Mouse (Mus musculus): Measurements from ENCODE around the gene Psmd13. TPM values are rescaled to one million over a fixed set of nuclear protein-coding genes. Genes with fewer than 3 reads are reported as not detected.

Gene Psmd13
- polyA plus RNA-seq (2015; fragmentation: Nextera tagmentation; extraction: Ambion mirVana), result 253 and 254 TPM in 2 replicates

- H3K27ac ChIP-seq (replicated peaks), result peak within 1 kb of the TSS; percentile 90
- H3K9ac ChIP-seq (replicated peaks), result peak within 1 kb of the TSS; percentile 72
- WGBS, result under 1% methylated on average over 59 of the region's 59 CpGs
- peak; percentile 96 for ATAC-seq (ENCODE audit: low FRiP score)
- peak within 1 kb of the TSS; percentile 75 for H3K4me3 ChIP-seq (replicated peaks)
- H3K27me3 ChIP-seq (replicated peaks), result no peaks in the 10 kb centered on the region
- peaks cover 26% of the 10 kb centered on the region for H3K4me1 ChIP-seq
- peaks cover 16% of the 10 kb centered on the region for H3K36me3 ChIP-seq
- H3K9me3 ChIP-seq (replicated peaks), result no peaks in the 10 kb centered on the region
- peak within 1 kb of the TSS; percentile 74 for H3K4me2 ChIP-seq
Measured at GRCm38 (mm10) chr7:140881696-140882468, at the start of gene Psmd13, which contains the start of gene Sirt3. Psmd13 (plus strand) TSS chr7:140881968. Sirt3 (minus strand) TSS chr7:140882309.

- H3K9ac ChIP-seq (replicated peaks), result no peak overlapping the region
- H3K4me1 ChIP-seq, result peaks cover 1% of the 10 kb centered on the region; the same call in 1 of the 2 replicates
- no peak overlapping the region for H3K4me2 ChIP-seq
- H3K27ac ChIP-seq (replicated peaks), result no peak overlapping the region
- no peak overlapping the region for H3K4me3 ChIP-seq (replicated peaks)
- no peaks in the 10 kb centered on the region for H3K9me3 ChIP-seq (replicated peaks)
- ATAC-seq (ENCODE audit: low FRiP score), result no peak
- H3K27me3 ChIP-seq (replicated peaks), result no peaks in the 10 kb centered on the region
- no peaks in the 10 kb centered on the region for H3K36me3 ChIP-seq
- WGBS, result 84% methylated on average over 4 of the region's 4 CpGs
Measured at GRCm38 (mm10) chr7:140833341-140833740, 48.4 kb upstream of the Psmd13 start.

- Histone ChIP-seq H3K9me3 (replicated peaks) (no peaks in the 10 kb centered on the region), H3K4me2 (no peak within 1 kb of the TSS), H3K27ac (replicated peaks) (no peak within 1 kb of the TSS), H3K27me3 (replicated peaks) (0 out of 2 replicates have a peak, but pooled peaks cover 2% of the 10 kb centered on the region), H3K9ac (replicated peaks) (no peak within 1 kb of the TSS), H3K36me3 (no peaks in the 10 kb centered on the region), H3K4me1 (no peaks in the 10 kb centered on the region), H3K4me3 (replicated peaks) (no peak within 1 kb of the TSS)
- ATAC-seq (ENCODE audit: low FRiP score), result no peak
- 51% methylated on average over 20 of the region's 20 CpGs for WGBS
Measured at GRCm38 (mm10) chr7:140834968-140835757, 46.6 kb upstream of the Psmd13 start, which contains the start of gene Urah. Urah (plus strand) TSS chr7:140835018.

- WGBS, result 83% methylated on average over 2 of the region's 2 CpGs
- no peaks in the 10 kb centered on the region for H3K36me3 ChIP-seq
- no peak for ATAC-seq (ENCODE audit: low FRiP score)
Measured at GRCm38 (mm10) chr7:140835758-140836087, 46.0 kb upstream of the Psmd13 start.

GRCm38 (mm10) chr7:140836243-140837115, 45.3 kb upstream of the Psmd13 start:
- no peak overlapping the region for H3K9ac ChIP-seq (replicated peaks)
- H3K4me3 ChIP-seq (replicated peaks), result no peak overlapping the region
- no peaks in the 10 kb centered on the region for H3K36me3 ChIP-seq
- no peaks in the 10 kb centered on the region for H3K9me3 ChIP-seq (replicated peaks)
- WGBS, result 90% methylated on average over 9 of the region's 9 CpGs
- no peak overlapping the region for H3K4me2 ChIP-seq
- no peaks in the 10 kb centered on the region for H3K4me1 ChIP-seq
- H3K27ac ChIP-seq (replicated peaks), result no peak overlapping the region
- H3K27me3 ChIP-seq (replicated peaks), result peaks cover 14% of the 10 kb centered on the region
- ATAC-seq (ENCODE audit: low FRiP score), result no peak

More at GRCm38 (mm10) chr7:140835758-140836087, 46.0 kb upstream of the Psmd13 start:
- H3K9ac ChIP-seq (replicated peaks), result no peak overlapping the region
- H3K4me3 ChIP-seq (replicated peaks), result no peak overlapping the region
- H3K4me2 ChIP-seq, result no peak overlapping the region
- no peak overlapping the region for H3K27ac ChIP-seq (replicated peaks)
- no peaks in the 10 kb centered on the region for H3K4me1 ChIP-seq
- peaks cover 7% of the 10 kb centered on the region for H3K27me3 ChIP-seq (replicated peaks)
- H3K9me3 ChIP-seq (replicated peaks), result no peaks in the 10 kb centered on the region

- no peak for ATAC-seq (ENCODE audit: low FRiP score)
- Histone ChIP-seq H3K4me1 (no peaks in the 10 kb centered on the region), H3K9me3 (replicated peaks) (no peaks in the 10 kb centered on the region), H3K36me3 (no peaks in the 10 kb centered on the region), H3K27me3 (replicated peaks) (peaks cover 35% of the 10 kb centered on the region), H3K27ac (replicated peaks) (no peak overlapping the region), H3K9ac (replicated peaks) (no peak overlapping the region), H3K4me3 (replicated peaks) (no peak overlapping the region), H3K4me2 (no peak overlapping the region)
- WGBS, result 70% methylated on average over 5 of the region's 5 CpGs
Measured at GRCm38 (mm10) chr7:140839556-140839955, 42.2 kb upstream of the Psmd13 start.

- H3K4me1 ChIP-seq, result no peaks in the 10 kb centered on the region
- H3K4me3 ChIP-seq (replicated peaks), result no peak overlapping the region
- H3K4me2 ChIP-seq, result no peak overlapping the region
- H3K9me3 ChIP-seq (replicated peaks), result no peaks in the 10 kb centered on the region
- peaks cover 35% of the 10 kb centered on the region for H3K27me3 ChIP-seq (replicated peaks)
- no peak overlapping the region for H3K9ac ChIP-seq (replicated peaks)
- no peaks in the 10 kb centered on the region for H3K36me3 ChIP-seq
- H3K27ac ChIP-seq (replicated peaks), result no peak overlapping the region
- 41% methylated on average over 19 of the region's 19 CpGs for WGBS
- no peak for ATAC-seq (ENCODE audit: low FRiP score)
Measured at GRCm38 (mm10) chr7:140840750-140841735, 40.7 kb upstream of the Psmd13 start.

- Histone ChIP-seq H3K9me3 (replicated peaks) (no peaks in the 10 kb centered on the region), H3K4me2 (no peak overlapping the region), H3K36me3 (no peaks in the 10 kb centered on the region), H3K4me3 (replicated peaks) (no peak overlapping the region), H3K27ac (replicated peaks) (no peak overlapping the region), H3K4me1 (no peaks in the 10 kb centered on the region), H3K9ac (replicated peaks) (no peak overlapping the region), H3K27me3 (replicated peaks) (peaks cover 38% of the 10 kb centered on the region)
- ATAC-seq (ENCODE audit: low FRiP score), result no peak
- WGBS, result 78% methylated on average over 7 of the region's 7 CpGs
Measured at GRCm38 (mm10) chr7:140843806-140844205, 38.0 kb upstream of the Psmd13 start.

- WGBS, result 33% methylated on average over 14 of the region's 14 CpGs
- H3K9ac ChIP-seq (replicated peaks), result no peak within 1 kb of the TSS
- H3K9me3 ChIP-seq (replicated peaks), result no peaks in the 10 kb centered on the region
- ATAC-seq (ENCODE audit: low FRiP score), result peak; percentile 76
- no peaks in the 10 kb centered on the region for H3K36me3 ChIP-seq
- H3K27me3 ChIP-seq (replicated peaks), result peaks cover 37% of the 10 kb centered on the region
- no peak within 1 kb of the TSS for H3K4me2 ChIP-seq
- H3K27ac ChIP-seq (replicated peaks), result no peak within 1 kb of the TSS
- no peaks in the 10 kb centered on the region for H3K4me1 ChIP-seq
- H3K4me3 ChIP-seq (replicated peaks), result no peak within 1 kb of the TSS
Measured at GRCm38 (mm10) chr7:140844905-140845665, 36.7 kb upstream of the Psmd13 start, which contains the start of gene Scgb1c1. Scgb1c1 (plus strand) TSS chr7:140845547.

- no peak for ATAC-seq (ENCODE audit: low FRiP score)
- no peak overlapping the region for H3K27ac ChIP-seq (replicated peaks)
- no peaks in the 10 kb centered on the region for H3K9me3 ChIP-seq (replicated peaks)
Measured at GRCm38 (mm10) chr7:140845683-140846082, 36.1 kb upstream of the Psmd13 start.

More at GRCm38 (mm10) chr7:140845683-140846082, 36.1 kb upstream of the Psmd13 start:
- Histone ChIP-seq H3K4me2 (no peak overlapping the region), H3K9ac (replicated peaks) (no peak overlapping the region), H3K27me3 (replicated peaks) (peaks cover 32% of the 10 kb centered on the region), H3K36me3 (0 out of 2 replicates have a peak, but pooled peaks cover 3% of the 10 kb centered on the region), H3K4me1 (no peaks in the 10 kb centered on the region), H3K4me3 (replicated peaks) (no peak overlapping the region)
- 72% methylated on average over 4 of the region's 4 CpGs for WGBS
